Mouse (Mus musculus) lung, adult 2 months (tissue): ENCODE results near the gene 5730596B20Rik. TPM values are rescaled to one million over a fixed set of nuclear protein-coding genes. Genes with fewer than 3 reads are reported as not detected.

Source experiments
- DNase-seq: peaks from one replicate; pipeline ENCODE4 v3.0.0; 2022
- H3K4me1 ChIP-seq: fragments of 200-500 bp; 2 replicates; pipeline ENCODE4 v1.6.1; 2011; ENCODE audit warnings: low read length; ENCODE audit not compliant: control insufficient read depth, insufficient read depth
- H3K4me3 ChIP-seq: fragments of 200-500 bp; replicated peaks from 2 replicates; pipeline ENCODE3; 2011; ENCODE audit warnings: low read depth, mild to moderate bottlenecking, control low read depth, low read length; ENCODE audit errors: extremely low read depth
- CTCF ChIP-seq: fragments of 200-500 bp; IDR thresholded peaks from 2 replicates; pipeline ENCODE4 v1.5.1; 2011; ENCODE audit warnings: mild to moderate bottlenecking, low read length, control low read depth; ENCODE audit not compliant: insufficient read depth
- POLR2A ChIP-seq: fragments of 200-500 bp; IDR thresholded peaks from 2 replicates; pipeline ENCODE4 v1.6.1; 2011; ENCODE audit warnings: low read depth, mild to moderate bottlenecking, control low read depth, low read length, borderline replicate concordance; ENCODE audit errors: extremely low read depth
- WGBS: fragments of 180-500 bp; shearing (Covaris S2); methylation state at CpG from one replicate; pipeline ENCODE4 v1.1.7; 2018; 5-methylcytosine and 5-hydroxymethylcytosine counted together
- polyA plus RNA-seq: library from polyadenylated mRNA; depleted of rRNA; stranded (reverse); fragments of >200 nt; gene quantifications from 2 replicates; pipeline ENCODE4 v1.2.3, GENCODE M21; 2012

5730596B20Rik gene
- polyA plus RNA-seq, 1 experiment, result 0.26 TPM

GRCm38 (mm10) chr6:52162093-52162380 lies 15.3 kb upstream of the 5730596B20Rik start:
- TF ChIP-seq CTCF (no peak), POLR2A (no peak)
- Histone ChIP-seq H3K4me3 (no peak overlapping the region), H3K4me1 (peaks cover 6% of the 10 kb centered on the region)
- 15% methylated on average over 1 of the region's 1 CpGs for WGBS
- peak; percentile 9 for DNase-seq

GRCm38 (mm10) chr6:52162611-52163365 lies 14.5 kb upstream of the 5730596B20Rik start:
- Histone ChIP-seq H3K4me1 (peaks cover 6% of the 10 kb centered on the region), H3K4me3 (peak overlapping the region; percentile 47)
- WGBS, result 23% methylated on average over 14 of the region's 14 CpGs
- no peak for DNase-seq
- no peak for TF ChIP-seq POLR2A
- TF ChIP-seq CTCF, result no peak

DNA sequence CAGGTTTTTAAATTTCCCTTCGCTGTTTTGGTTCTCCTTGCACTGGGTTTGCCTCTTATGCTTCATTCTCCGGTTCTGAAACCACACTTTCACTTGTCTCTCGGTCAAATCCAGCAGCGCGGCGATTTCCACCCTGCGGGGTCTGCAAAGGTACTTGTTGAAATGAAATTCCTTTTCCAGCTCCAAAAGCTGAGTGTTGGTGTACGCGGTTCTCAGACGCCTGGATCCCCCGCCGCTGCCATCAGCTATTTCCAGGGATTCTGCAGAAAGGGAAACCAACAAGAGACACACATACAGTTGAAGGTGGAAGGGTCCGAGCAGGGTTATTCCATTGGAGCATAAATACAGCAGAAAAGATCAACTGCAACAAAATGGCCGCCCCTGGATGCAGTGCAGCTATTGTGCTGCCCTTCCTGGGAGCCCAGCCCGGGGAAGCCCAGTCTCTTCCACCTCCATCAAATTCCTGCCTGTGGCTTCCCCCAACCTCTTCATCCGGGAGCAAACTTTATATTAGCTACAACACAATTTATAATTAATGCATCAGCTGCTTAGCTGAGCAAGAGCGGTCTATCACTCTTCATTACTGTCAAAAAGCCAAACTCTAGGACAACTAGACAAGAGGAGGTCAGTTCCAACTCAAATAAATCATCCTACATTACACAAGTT lies 13.8 kb upstream of the 5730596B20Rik start:
- Histone ChIP-seq H3K4me3 (peak overlapping the region; percentile 68), H3K4me1 (peaks cover 6% of the 10 kb centered on the region)
- peak; percentile 49 for DNase-seq
- TF ChIP-seq POLR2A (no peak), CTCF (no peak)
- 11% methylated on average over 17 of the region's 17 CpGs for WGBS

DNA sequence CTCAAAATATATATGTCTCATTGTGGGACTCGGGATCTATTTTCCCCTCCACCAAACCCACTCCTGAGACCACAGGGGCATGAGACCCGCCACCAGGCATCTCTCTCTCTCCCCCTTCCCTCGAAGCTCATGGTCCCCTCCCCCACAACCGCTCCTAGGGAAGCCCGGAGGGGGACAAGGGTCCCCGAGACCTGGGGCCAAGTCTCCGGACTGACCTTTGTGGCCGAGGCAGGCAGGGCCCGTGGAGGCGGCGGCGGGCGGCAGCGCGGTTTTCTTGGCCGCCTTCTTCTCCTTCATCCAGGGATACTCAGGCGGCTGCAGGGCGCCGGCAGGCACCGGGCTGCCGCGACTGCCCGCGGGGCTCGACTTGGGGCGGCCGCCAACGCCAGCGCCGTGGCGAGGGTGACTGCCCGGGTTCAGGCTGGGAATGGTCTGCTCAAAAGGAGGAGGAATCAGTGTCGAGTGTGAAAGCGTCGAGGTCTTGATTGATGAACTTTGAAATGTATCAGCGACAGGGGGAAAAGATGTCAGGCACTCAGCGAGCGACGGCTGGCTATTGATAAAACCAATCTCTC lies 13.2 kb upstream of the 5730596B20Rik start:
- H3K4me3 ChIP-seq, result peak overlapping the region; percentile 68
- peaks cover 6% of the 10 kb centered on the region for H3K4me1 ChIP-seq
- WGBS, result 3% methylated on average over 39 of the region's 39 CpGs
- TF ChIP-seq CTCF (no peak), POLR2A (no peak)
- DNase-seq, result peak; percentile 54

DNA sequence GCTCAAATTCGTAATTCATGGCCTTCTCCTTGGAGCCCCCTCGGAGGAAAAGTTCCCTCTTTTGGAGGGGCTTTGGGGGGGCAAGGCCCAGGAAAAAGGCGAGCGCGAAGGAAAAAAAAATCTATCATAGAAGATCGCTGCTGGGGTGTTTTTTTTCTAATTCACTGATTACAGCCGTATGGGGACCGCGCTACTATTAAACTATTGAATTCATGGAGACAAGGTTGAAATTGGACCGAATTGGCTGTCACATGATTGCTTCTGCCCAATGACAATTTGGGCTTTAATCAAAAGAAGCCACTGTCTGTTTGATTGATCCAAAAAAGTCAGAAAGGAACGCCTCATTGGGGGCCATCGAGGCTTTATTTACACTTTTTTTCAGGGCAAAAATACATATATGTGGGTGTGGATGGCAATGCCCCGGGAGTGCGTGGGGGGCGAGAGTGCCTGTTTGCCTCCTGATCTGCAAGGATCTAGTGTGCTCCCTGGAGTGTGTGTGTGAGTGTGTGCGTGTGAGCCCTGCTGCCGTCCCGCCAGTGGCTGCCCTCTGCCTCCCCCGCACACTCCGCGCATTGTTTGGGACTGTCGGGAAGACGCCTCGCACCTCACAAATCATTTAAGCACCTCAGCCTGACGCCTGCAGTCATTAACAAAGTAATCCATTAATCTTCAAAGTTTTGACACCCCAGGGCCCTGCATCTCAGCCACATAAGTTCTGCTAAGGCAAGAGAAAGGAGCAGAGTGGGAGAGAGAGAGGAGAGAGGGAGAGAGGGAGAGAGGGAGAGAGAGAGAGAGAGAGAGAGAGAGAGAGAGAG lies 12.5 kb upstream of the 5730596B20Rik start, which contains the start of gene Hoxa2:
TSS of gene Hoxa2 (minus strand) at position 206 of the 815 bp plus-strand sequence.
- Histone ChIP-seq H3K4me1 (peaks cover 5% of the 10 kb centered on the region), H3K4me3 (peak within 1 kb of the TSS; percentile 68)
- peak; percentile 40 for DNase-seq
- TF ChIP-seq CTCF (no peak), POLR2A (peak; percentile 37; the same call in 1 of the 2 replicates)
- WGBS, result 6% methylated on average over 25 of the region's 25 CpGs

- H3K4me1 ChIP-seq, result peaks cover 7% of the 10 kb centered on the region
- TF ChIP-seq CTCF, result no peak
- TF ChIP-seq POLR2A, result no peak
Measured at GRCm38 (mm10) chr6:52165441-52166370, 11.6 kb upstream of the 5730596B20Rik start.

GRCm38 (mm10) chr6:52166431-52167077 lies 10.7 kb upstream of the 5730596B20Rik start:
- no peak overlapping the region for H3K4me3 ChIP-seq
- WGBS, result 24% methylated on average over 4 of the region's 4 CpGs
- TF ChIP-seq POLR2A, result no peak
- TF ChIP-seq CTCF, result no peak
- peaks cover 7% of the 10 kb centered on the region for H3K4me1 ChIP-seq
- DNase-seq, result peak; percentile 20

More at GRCm38 (mm10) chr6:52165441-52166370, 11.6 kb upstream of the 5730596B20Rik start:
- peak overlapping the region; percentile 59 for H3K4me3 ChIP-seq
- DNase-seq, result peak; percentile 48
- 13% methylated on average over 28 of the region's 28 CpGs for WGBS

- WGBS, result 54% methylated on average over 1 of the region's 1 CpGs
- no peak overlapping the region for H3K4me3 ChIP-seq
- TF ChIP-seq POLR2A (no peak), CTCF (no peak)
Measured at GRCm38 (mm10) chr6:52167176-52167575, 10.1 kb upstream of the 5730596B20Rik start.

More at GRCm38 (mm10) chr6:52167176-52167575, 10.1 kb upstream of the 5730596B20Rik start:
- peaks cover 8% of the 10 kb centered on the region for H3K4me1 ChIP-seq
- DNase-seq, result no peak
